18 mouse cellular contexts compared by ENCODE assay signal in the genomic region with DNA sequence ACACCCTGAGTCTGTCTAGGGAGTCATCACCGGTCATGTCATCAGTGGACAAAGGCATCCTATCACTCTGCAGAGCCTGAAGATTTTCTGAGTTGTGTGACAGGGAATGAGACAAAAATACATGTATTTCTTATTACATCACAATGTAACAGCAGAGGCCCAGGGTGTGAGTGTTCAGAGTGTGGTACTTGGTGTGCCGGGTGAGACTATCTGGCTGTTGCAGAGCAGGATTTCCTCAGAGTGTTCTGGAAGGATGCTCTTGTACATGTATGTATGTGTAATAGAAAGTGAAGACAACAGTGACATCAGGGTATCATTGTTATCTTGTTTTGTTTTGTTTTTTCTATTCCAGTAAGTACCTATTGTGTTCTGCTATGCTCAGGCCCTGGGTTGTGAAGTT.
DNase-seq lines count a peak whose midpoint lies in the region; ATAC-seq and TF ChIP-seq lines count a peak whose summit lies in the region.
"Had no signal": no experiment of that assay in that cellular context is flagged by ENCODE, and none has a peak within 500 bp of the region (broad histone marks: within the 10 kb centered on the region; RNA-seq: fewer than 3 reads in every experiment).

No protein-coding gene starts in this region.

- H3K36me3 ChIP-seq in lung, postnatal 0 days (ENCODE audit: insufficient read depth, low read length), result no peaks in the 10 kb centered on the region
- H3K36me3 ChIP-seq: G1E had no signal

- H3K9ac ChIP-seq in lung, postnatal 0 days (replicated peaks; ENCODE audit: low read depth), result no peak overlapping the region

- ATAC-seq in lung, postnatal 0 days, result peak; percentile 64; the same call in 1 of the 2 replicates
- ATAC-seq: activated CD4-positive, CD25-positive, alpha-beta regulatory T cell, adult 4 months; CD4-positive, CD25-positive, alpha-beta regulatory T cell, adult 4 months; Patski had no signal

- H3K4me3 ChIP-seq in lung, postnatal 0 days (ENCODE audit: low read depth, low read length), result no peak overlapping the region

- DNase-seq in lung, postnatal 0 days (ENCODE audit: low spot score), result peak; percentile 44
- DNase-seq in lung, postnatal 14 days, result no peak
- DNase-seq: adrenal gland, adult 2 months; adrenal gland, adult 8-10 months; adrenal gland, postnatal 10 days; adrenal gland, postnatal 14 days; adrenal gland, postnatal 25 days; adrenal gland, postnatal 36 days; B cell, adult 2 months; cerebellum, adult 11 months; cerebellum, adult 11-12 months; cerebellum, adult 18-20 months; cerebellum, adult 2 months had no signal

- H3K9me3 ChIP-seq in lung, postnatal 0 days (ENCODE audit: low read length), result no peaks in the 10 kb centered on the region
- H3K9me3 ChIP-seq: G1E had no signal

- 86% methylated on average over 2 of the region's 2 CpGs for WGBS in lung, postnatal 0 days

- H3K27me3 ChIP-seq in lung, postnatal 0 days (replicated peaks; ENCODE audit: insufficient read depth, low read length), result no peaks in the 10 kb centered on the region
- H3K27me3 ChIP-seq: CH12.LX, Patski had no signal

- no peak for TF ChIP-seq CTCF in lung, postnatal 0 days (IDR thresholded peaks at IDR 0.05)

- H3K4me1 ChIP-seq in lung, postnatal 0 days (ENCODE audit: insufficient read depth, low read depth, low read length), result 0 out of 2 replicates have a peak, but pooled peaks cover 3% of the 10 kb centered on the region

- H3K4me2 ChIP-seq in lung, postnatal 0 days (replicated peaks; ENCODE audit: low read depth, low read length), result no peak overlapping the region

- no peak overlapping the region for H3K27ac ChIP-seq in lung, postnatal 0 days (ENCODE audit: low read length)

- peak; percentile 57 for TF ChIP-seq EP300 in lung, postnatal 0 days (IDR thresholded peaks at IDR 0.05)
